Mouse (Mus musculus) E14TG2a.4 (cell line): ENCODE data around the gene Wwc2.

Experiments used
- CTCF ChIP-seq: conservative IDR thresholded peaks from 2 replicates; pipeline ENCODE4 v1.5.1; 2014; ENCODE audit warnings: low read length
- NANOG ChIP-seq: IDR thresholded peaks from 2 replicates; pipeline ENCODE4 v1.6.1; 2014; ENCODE audit warnings: borderline replicate concordance, low read length, mixed read lengths

GRCm38 (mm10) chr8:47939217-47939616 lies 51.5 kb downstream of the Wwc2 start:
- no peak for TF ChIP-seq CTCF
- no peak for TF ChIP-seq NANOG
